Mouse (Mus musculus): ENCODE results near the gene Map3k21.

Map3k21 gene

DNA sequence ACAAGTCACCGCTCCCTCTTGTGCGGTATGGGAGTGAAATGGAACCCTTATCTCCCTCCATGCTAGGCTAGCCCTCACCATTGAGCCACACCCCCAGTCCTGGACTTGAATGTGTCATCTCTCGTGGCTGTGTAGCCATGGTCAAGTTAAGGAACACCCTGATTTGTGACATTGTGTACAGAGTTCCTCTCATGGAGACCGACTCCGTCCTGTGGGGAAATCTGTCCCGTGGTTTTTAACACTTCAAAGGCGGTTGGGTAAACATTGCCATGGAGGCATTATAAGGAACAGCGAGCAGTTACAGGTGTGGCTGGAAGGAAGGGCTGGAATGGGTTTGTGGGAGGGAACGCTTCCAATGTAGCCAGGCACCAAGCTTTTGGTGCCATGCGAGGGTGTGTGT, 6.8 kb downstream of the Map3k21 start:
- no peak for DNase-seq

DNA sequence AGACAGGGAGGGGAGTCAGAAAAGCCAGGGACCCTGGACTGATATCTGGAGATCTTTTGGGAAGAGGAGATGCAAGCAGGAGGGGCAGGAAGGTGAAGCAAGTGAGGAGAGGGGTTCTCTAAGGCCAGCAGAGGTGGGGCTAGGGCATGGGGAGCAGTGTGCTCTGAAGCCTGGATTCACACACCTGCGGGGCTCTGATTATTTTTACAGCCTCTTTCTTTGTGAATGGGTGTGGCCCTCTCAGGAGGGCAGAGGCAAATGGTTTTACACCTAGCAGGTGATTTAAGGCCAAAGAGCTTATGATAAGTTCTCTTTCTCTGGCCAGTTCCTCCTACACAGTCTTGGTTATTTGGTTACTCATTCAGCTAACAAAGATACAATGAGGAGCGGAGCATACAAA, 8.5 kb downstream of the Map3k21 start:
- DNase-seq, result no peak

DNA sequence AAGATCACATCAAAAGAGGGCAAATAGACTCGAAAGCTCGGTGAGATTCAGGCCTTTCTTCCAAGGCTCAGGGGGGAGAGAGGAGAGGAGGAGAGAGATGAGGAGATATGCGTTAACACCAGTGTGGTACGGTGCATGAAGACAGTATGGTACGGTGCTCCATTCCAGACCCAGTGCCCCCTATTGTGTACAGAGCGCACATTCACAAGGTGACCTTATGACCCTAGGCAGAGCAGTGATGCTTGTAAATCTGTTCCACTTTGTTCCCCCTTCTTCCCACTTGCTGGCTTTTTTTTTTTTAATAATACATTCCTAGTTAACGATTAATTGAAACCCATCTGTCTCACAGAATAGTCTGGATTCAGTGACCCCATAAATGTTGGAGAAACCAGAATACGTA, 9.3 kb downstream of the Map3k21 start:
- no peak for DNase-seq

DNA sequence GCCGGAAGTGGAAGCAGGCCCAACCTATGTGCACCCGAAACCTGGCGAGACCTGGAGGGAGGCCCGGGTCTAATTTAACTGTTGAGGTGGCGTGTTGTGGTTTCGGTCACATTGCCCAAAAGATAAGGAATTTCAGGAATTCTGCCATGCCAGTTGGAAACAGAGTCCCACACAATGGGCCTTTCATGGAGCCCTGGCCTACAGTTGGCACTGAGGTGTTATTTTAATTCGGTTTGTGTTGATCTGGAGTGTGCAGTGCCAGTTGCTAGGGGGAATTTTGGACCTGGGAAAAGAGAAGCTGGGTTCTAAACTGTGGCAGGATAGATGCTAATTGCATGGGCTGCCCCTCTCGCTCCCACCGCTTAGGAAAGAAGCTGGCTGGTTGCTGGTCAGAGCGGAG, 10.0 kb downstream of the Map3k21 start:
- no peak for DNase-seq

DNA sequence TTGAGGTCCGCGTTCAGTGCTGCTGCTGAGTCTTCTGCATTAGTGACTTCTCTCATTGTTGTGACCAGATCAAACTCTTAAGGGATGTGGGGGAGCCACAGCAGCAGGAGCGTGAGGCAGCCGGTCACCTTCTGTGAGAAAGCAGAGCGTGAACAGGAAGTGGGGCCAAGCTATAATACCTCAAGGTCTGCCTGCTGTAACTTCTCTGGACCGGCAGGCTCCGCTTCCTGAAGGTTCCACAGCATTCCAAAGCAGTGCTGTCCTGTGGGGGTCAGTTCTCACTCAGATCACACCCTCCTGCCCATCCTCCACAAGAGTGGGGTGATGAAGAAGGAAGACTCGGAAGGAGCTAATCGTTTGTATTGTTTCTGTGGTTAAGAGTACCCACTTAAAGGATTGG, 10.5 kb downstream of the Map3k21 start:
- DNase-seq, result peak; percentile 37 to 41

DNA sequence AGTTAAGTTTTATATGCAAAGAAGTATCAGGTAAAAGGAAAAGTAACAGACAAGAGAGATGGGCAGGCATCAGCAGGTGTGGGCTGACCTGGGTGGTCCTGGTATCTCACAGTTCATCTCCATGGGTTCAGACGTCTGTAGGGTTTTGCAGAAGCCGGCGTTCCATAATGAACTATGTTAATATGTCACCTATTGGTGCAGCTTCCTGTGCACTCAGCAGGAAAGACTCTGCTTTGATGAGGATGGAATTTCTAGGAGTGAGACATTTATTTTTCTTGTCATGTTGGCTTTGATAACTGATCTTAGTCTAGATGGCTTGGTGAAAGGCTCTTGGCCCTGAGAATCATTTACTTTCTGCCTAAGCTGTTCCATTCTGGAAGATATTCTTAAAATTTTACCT, 12.1 kb downstream of the Map3k21 start:
- peak in 1 of 2 experiments; percentile 49 for DNase-seq

DNA sequence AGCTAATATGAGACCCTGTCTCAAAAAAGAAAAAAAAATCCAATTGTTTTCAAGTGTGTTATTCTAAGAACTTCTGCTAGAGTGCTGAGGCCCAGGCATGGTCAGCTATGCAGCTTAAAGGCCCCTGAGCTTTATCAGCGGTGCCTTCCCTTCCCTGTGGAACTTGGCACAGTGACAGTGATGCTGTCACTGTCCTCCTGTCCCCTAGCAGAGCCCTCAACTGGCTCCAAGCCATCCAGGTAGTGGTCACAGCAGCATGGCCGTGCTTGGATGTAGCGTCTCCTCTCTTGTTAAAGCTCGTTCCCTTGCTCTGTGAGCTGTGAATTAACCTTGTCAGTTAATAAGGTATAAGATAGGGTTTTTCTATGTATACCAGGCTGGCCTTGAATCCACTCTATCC, 16.4 kb downstream of the Map3k21 start:
- no peak for DNase-seq

DNA sequence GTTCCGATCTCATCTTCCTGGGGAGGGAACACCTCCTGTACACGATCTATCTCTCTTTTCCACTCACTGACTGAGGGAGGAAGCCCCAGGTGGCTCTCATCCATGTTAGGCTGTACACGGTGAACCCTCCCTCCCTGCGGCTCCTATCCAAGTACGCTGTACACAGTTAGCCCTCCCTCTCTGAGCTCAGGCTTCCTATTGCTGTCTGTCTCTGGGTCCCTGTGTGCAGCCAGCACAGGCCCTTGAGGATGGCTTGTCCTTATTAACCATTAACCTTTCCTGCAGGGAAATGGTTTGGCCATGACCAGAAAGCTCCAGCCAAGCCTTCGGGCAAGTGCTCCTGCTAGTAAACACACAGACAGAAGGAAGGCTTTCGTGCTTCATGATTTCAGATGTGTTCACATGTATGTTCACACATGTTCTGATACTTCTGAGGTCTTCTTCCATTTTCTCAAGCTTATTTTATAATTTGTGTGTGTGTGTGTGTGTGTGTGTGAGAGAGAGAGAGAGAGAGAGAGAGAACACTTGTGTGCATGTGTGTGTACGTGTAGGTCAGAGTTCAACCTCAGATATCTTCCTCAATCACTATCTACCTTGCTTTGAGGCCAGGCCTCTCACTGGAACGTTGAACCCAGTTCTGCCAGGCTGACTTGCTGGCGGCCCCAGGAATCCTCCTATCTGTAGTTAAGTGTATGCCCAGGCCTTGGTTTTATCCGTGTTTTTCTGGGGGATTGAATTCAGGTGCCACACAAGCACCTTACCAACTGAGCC, 20.2 kb downstream of the Map3k21 start:
- peak; percentile 68 to 84 for DNase-seq

DNA sequence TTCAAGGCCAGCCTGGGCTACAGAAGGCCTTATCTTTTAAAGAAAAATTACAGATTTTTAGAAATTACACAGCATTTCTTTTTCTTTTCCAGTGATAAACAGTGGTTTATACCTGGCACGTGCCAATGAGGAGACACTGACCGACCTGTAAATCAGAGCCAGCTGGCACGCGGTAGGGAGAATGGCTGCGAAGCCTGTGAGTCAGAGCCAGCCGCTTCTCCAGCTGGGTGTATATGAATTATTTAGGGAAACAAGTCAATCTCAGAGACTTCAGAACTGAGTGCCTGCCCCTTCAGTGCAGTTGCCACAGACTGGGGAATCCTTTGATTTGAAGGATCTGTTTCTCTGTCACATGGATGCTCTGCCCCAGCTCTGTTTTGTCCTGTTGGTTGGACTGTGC, 21.6 kb downstream of the Map3k21 start:
- no peak for DNase-seq

DNA sequence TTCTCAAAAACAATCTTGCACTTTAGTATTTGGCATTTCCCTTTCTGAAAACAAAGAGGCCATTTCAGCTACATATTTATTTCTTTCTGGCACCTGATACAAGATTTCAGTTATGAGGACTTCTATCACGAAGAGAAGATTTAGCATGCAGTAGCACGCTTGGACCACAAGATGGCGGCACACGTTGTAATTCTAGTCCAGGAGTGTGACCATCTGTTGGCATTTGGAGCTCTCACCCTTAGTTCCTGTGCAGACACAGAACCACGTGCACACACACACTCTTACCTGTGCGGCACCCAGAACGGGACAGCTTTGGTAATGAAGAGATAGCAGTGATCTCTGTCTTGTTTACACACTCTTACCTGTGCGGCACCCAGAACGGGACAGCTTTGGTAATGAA, 25.4 kb downstream of the Map3k21 start:
- DNase-seq, result peak in 1 of 2 experiments; percentile 76

DNA sequence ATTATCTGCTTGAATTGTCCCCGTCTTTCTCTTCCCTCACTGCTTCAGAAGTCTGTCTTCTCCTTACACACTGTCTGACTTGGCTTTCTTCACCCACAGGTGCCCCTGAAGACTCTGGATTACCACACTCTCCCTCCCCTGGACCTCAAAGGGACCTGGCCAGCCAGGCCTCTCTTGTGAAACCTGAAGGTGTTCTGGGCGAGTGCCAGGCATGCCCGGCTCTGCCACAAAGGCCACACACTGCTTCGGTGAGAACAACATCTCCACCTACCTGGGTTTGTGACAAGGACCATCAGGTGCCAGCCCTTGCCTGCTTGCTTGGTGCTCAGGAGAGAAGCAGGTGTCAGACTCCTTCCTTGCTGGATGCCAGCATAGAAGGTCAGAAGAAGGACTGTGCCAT, 34.3 kb downstream of the Map3k21 start:
- no peak for DNase-seq

DNA sequence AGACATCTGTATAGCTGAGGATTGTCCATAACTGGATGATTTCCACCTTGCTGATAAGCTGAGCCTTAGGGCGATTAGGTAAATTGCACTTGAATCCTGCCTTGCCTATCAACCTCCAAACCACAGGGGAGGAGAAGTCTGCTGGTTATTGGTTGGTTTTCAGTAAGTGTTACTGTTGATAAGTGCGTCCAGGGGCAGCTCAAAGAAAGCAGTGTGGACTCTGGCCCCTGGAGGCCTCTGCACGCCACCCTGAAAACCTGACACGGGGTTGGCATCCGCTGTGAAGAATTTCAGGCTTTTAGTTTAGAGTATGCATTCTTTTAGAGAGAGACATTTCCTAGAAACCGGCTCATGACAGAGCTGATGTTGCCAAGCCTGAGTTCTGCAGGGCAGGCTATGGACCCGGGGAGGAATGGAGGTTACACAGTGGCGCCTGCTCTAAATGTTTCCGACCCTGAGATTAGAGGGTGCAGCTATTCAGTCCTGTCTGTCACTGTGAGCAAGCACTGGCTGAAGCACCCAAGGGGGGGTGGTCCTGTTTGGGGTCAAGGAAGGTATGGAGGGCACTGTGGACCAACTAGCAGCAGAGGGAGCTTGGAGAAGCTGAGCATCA, 38.6 kb downstream of the Map3k21 start:
- DNase-seq, result peak; percentile 31 to 38

DNA sequence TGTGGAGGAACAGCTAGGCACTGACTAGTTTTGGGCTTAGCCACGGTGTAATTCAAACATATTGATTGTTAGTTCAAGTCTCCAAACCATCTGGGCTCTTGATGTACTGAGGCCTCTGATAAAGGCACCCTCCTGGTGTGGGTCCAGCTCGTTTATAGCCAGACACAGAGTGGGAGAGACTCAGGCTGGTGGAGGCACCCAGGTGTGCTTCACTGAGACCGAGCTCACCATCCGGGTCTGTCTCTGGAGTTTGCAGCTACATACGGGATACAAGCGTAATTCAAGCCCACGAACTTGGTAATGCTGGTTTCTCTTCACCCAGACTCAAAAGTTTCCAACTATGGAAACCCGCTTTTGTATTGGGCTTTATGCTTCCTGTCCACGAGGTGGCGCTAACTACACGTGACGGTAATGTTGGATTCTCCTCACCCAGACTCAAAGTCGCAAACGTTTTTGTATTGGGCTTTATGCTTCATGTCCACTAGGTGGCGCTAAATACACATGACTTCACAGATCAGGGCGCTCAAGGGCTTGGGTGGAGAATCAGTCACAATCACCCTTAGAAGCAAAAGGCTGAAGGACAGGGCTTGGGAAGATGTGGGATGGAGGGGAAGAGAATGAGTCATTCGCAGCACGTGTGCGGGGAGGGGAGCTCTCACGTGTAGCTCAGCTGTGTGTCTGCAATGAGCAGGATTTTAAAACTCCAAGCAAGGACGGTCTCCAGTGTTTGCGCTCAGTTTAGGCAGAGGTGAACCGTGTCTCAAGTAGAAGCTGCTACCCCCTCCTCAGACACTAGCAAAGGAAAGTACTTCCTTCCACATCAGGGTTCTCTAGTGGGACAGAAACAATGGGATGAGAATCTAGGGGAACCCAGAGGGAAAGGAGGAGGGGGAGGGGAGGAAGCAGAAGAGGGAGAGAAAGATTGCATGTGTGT, 40.0 kb downstream of the Map3k21 start:
- peak; percentile 83 to 88 for DNase-seq

DNA sequence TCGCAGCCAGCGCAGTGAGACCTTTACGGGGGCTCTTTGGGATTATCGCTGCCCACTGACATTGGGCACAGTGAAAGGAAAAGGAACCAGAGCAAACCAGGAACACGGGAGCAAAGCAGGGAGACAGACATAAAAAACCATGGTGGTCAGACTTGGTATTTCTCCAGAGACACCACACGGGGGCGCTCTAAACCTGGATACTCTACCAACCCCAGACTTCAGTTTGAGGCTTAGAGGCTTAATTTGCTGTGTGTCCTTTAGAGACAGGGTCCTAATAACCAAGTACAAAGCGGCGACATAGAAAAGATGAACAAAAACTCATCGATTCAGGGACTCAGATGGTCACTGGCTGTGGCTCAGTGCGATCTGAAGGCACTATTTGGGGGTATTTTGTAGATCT, 45.4 kb downstream of the Map3k21 start:
- DNase-seq, result peak in 1 of 2 experiments; percentile 23

DNA sequence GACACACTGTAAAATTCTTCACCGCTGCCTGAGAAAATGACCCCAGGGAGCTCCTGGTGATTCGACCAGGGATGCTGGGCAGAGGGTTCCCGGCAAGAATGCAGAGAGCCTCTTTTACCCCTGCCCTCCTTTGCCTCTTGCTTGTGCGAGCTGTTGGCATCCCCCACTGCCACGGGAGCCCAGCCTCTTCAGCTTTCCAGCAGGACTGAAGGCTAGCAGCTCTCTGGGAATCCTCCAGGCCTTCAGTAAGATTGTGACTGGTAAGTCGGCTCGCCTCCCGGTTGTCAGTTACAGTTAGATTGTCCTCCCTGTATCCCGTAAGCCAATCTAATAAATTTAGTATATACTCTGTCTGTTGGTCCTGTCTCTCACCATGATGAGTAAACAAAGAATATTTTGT, 46.5 kb downstream of the Map3k21 start:
- no peak for DNase-seq

DNA sequence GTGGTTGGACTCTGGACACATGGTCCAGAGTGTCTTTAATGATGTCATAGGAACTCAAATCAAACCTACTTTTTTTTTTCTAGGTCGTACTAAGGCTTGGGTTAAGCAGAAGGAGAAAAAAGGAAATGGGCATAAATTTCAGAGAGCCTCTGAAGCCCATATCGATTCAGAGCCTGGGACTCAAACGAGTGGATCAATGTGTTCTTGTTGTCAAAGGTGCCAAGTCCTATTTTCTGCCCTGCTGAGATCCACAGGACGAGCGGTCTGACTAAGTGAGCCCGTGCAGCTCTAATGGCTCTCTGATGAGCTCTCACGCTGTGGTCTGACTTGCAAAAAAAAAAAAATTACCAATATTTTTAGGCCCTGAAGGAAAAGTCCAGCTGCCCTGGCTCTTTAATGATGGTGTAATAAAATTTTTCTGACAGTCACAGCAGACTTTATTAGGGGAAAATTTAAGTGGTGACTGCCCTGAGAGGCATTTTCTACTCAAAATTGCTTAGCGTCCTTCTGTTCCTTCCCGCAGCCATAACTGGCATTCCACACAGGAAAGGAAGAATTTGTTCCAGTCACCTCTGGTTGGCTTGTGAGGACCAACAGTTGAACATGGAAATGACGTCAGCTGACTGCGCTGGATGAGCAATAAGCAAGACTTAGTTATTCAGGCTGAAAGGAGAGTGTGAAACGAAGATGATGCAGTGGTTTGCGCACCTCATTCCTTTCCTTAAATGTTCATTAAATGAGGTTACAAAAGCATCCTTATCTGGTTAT, 47.2 kb downstream of the Map3k21 start:
- DNase-seq, result no peak

DNA sequence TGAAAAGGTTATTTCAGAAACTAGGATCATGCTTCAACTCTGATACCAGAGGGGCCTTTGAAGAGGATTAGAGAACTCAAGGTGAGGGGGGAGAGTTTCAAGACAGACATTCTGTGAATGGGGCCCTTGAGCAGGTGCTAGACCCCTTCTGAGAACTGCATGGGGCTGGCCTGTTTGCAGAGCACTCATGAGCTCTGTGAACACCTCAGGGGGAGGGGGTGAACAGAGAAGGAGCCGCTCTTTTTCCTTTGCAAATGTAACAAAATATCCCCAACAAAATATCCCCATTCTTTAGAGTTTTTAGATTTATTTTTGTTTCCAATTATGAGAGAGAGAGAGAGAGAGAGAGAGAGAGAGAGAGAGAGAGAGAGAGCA, 47.7 kb downstream of the Map3k21 start:
- no peak for DNase-seq

DNA sequence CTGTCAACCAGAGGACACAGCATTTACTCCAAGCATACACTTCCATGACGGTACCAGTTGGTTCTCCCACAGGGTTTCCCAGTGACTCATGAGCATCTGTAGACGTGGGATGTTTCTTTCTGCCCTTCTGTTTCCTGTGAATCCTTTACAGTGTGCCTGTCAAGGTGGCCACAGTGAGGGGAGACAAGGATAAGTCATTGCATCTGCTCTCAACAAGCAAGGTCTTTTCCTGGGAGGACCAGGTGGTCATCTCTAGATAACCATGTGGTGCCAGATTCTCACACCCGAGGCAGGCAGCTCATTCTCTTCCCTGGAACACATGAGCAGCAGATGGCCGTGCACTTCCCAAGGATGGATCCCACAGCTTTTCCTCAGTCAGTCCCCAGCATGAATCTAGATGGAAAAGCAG, 49.1 kb downstream of the Map3k21 start:
- no peak for DNase-seq

DNA sequence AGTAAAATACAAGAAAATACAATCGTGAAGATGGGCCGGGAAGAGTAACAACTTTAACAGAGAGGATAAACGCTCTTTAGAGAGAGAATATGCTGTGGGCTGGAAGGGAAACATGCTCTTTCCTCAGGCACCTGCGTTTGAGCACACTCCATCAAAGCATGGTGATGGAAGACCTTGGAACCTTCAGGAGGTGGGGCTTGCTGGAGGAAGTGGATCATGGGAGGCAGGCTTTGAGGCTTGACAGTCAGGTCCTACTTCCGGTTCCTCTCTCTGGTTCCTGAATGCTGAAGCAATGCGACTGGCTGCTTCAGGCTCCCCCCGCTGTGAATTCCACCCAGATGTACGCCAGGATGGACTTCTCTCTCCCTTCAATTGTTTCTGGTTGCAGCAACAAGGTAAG, 49.8 kb downstream of the Map3k21 start:
- DNase-seq, result no peak

DNA sequence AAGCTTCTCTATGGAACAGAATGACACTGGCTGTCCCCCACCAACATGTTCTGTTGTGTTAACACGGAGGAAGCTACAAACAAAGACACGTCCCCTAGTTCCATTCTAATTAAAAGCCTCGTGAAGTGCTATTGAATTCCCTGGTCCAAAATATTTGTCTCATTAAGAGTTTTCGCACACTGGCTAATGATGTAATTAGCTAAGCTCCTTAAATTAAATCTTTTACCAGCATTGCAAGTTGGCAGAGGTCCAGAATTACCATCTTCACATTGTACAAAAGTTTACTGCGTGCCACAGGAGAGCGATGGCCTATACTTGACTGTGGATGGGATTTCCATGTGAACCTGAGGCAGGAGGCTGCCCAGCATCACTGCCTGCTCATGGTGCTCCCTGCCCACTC, 51.5 kb downstream of the Map3k21 start:
- no peak for DNase-seq

DNA sequence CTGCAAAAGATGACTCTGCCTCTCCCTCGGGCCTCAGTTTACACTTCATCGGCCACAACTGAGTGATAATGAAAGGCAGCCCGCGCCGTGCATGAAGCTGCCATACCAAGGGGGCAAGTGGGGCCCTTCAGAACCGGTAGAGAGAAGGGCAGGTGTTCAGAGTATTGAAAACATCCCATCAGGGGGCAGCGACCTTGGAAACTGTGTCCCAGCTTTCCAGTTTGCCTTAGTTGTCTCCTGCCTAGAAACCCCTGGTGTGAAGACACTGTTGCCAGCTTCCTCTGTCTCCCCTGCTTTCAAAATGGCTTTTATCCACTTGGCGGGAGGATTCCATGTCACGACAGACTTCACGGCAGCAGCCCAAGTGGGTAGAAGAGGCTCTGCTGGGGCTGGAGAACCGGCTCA, 53.6 kb downstream of the Map3k21 start:
- no peak for DNase-seq

DNA sequence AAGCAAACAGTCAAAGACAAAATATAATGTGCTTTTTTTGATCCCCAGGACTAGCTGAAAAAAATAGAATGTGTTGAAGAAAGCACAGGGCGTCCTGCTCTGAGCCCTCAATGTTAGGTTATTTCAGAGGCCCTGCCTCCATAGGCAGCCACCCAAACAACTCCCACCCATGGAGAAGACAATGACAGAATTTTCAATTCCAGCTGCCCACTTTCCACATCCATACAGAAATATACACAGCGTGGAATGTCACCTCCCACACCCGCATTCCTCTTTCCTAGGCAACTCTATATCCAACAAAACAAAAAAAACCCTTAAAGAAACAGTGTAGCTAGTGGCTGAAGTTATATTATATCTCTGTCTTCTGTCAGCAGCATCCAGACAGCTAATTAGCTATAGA, 61.1 kb downstream of the Map3k21 start:
- no peak for DNase-seq

DNA sequence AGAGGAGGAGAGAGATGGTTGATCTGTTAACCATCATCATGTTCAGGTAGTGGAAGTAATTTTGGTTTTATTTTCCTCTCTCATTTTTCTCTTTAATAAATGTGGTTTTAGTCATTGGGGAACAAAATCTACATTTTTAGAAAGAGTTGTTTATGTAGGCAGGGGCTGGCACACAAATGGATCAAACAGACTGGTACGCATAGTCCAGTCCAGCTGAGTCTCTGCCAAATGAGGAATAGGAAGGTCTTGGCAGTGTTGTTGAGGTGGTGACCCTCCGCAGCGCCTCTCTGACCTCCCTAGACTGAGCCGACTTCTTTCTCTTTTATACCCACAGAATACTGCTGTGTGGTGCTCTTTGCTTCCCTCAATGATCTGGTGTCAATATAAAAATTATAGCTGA, 65.7 kb downstream of the Map3k21 start:
- DNase-seq, result no peak
